Mouse (Mus musculus): ENCODE results near the gene Pdia4. TPM values are rescaled to one million over a fixed set of nuclear protein-coding genes. Genes with fewer than 3 reads are reported as not detected.
A peak's percentile ranks its signal among the peaks of the same experiment; 100 is the strongest.
"Not testable (repeated sequence)": the region's sequence is repeated elsewhere in the genome, so short reads cannot be mapped to it uniquely, and the experiment has no call there.

The Pdia4 gene
- total RNA-seq, 2 experiments from 2014 or later: 161 to 557 TPM

- no peak for ATAC-seq (replicated peaks; ENCODE audit: poor library complexity, severe bottlenecking)
Observed at GRCm38 (mm10) chr6:47812271-47812915, 837 bp downstream of the Pdia4 start.

GRCm38 (mm10) chr6:47811324-47811723 is 1.9 kb downstream of the Pdia4 start:
- no peak for ATAC-seq (replicated peaks; ENCODE audit: poor library complexity, severe bottlenecking)

GRCm38 (mm10) chr6:47810181-47810580 is 3.0 kb downstream of the Pdia4 start:
- ATAC-seq (replicated peaks; ENCODE audit: poor library complexity, severe bottlenecking): no peak

GRCm38 (mm10) chr6:47809053-47809452 is 4.2 kb downstream of the Pdia4 start:
- ATAC-seq (replicated peaks; ENCODE audit: poor library complexity, severe bottlenecking): no peak

GRCm38 (mm10) chr6:47808545-47808944 is 4.7 kb downstream of the Pdia4 start:
- no peak for ATAC-seq (replicated peaks; ENCODE audit: poor library complexity, severe bottlenecking)

GRCm38 (mm10) chr6:47807419-47807818 is 5.8 kb downstream of the Pdia4 start:
- ATAC-seq (replicated peaks; ENCODE audit: poor library complexity, severe bottlenecking): no peak

GRCm38 (mm10) chr6:47805520-47805919 is 7.7 kb downstream of the Pdia4 start:
- ATAC-seq (replicated peaks; ENCODE audit: poor library complexity, severe bottlenecking): no peak

- ATAC-seq (replicated peaks; ENCODE audit: poor library complexity, severe bottlenecking): peak; percentile 90
Observed at GRCm38 (mm10) chr6:47799079-47799478, 14.2 kb downstream of the Pdia4 start.

- no peak for ATAC-seq (replicated peaks; ENCODE audit: poor library complexity, severe bottlenecking)
Observed at GRCm38 (mm10) chr6:47794106-47794830, 19.0 kb downstream of the Pdia4 start.

- ATAC-seq (replicated peaks; ENCODE audit: poor library complexity, severe bottlenecking): no peak
Observed at GRCm38 (mm10) chr6:47793284-47793683, 19.9 kb downstream of the Pdia4 start.

- no peak for ATAC-seq (replicated peaks; ENCODE audit: poor library complexity, severe bottlenecking)
Observed at GRCm38 (mm10) chr6:47792533-47792932, 20.7 kb downstream of the Pdia4 start.

GRCm38 (mm10) chr6:47790745-47791144 is 22.5 kb downstream of the Pdia4 start:
- peak; percentile 41 for ATAC-seq (replicated peaks; ENCODE audit: poor library complexity, severe bottlenecking)

- ATAC-seq (replicated peaks; ENCODE audit: poor library complexity, severe bottlenecking): no peak
Observed at GRCm38 (mm10) chr6:47788821-47789220, 24.4 kb downstream of the Pdia4 start.

GRCm38 (mm10) chr6:47787941-47788736 is 25.1 kb downstream of the Pdia4 start:
- ATAC-seq (replicated peaks; ENCODE audit: poor library complexity, severe bottlenecking): peak; percentile 92

GRCm38 (mm10) chr6:47784707-47785412 is 28.4 kb downstream of the Pdia4 start:
- no peak for ATAC-seq (replicated peaks; ENCODE audit: poor library complexity, severe bottlenecking)

- peak; percentile 44 for ATAC-seq (replicated peaks; ENCODE audit: poor library complexity, severe bottlenecking)
Observed at GRCm38 (mm10) chr6:47781091-47781968, 31.9 kb downstream of the Pdia4 start.

GRCm38 (mm10) chr6:47780576-47781013 is 32.6 kb downstream of the Pdia4 start:
- no peak for ATAC-seq (replicated peaks; ENCODE audit: poor library complexity, severe bottlenecking)

GRCm38 (mm10) chr6:47771760-47772159 is 41.5 kb downstream of the Pdia4 start:
- 0 out of 2 replicates have a peak, but pooled peaks have one; percentile 35 for ATAC-seq (replicated peaks; ENCODE audit: poor library complexity, severe bottlenecking)

- not testable (repeated sequence) for ATAC-seq (replicated peaks; ENCODE audit: poor library complexity, severe bottlenecking)
Observed at GRCm38 (mm10) chr6:47771113-47771512, 42.1 kb downstream of the Pdia4 start.
